Mouse (Mus musculus): ENCODE results near the gene Syt1. TPM values are rescaled to one million over a fixed set of nuclear protein-coding genes. Genes with fewer than 3 reads are reported as not detected.

Syt1 gene
- polyA plus RNA-seq, 1 experiment from 2014 or later: 1.0 TPM

DNA sequence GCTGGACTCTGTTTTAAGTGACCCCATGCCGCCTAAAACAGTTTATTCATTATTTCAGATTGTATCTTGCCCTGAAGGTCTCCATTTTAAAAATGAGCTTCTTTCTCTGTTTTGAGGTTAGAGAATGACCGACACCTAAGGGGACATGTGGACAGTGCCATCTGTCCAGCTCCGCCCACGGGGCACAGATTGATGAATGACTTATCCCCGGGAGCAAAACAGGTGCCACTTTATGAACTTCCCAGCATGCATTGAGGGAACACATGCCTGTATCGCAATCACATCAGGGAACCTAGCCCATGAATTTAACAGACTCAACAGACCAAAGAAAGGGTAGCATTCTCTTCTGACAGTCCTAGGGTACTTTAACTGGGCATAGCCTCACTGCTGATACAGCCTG is 188.5 kb downstream of the Syt1 start:
- ATAC-seq (ENCODE audit: low FRiP score, low TSS enrichment): no peak
- Histone ChIP-seq H3K9ac (ENCODE audit: low read depth, low read length) (no peak overlapping the region), H3K9me3 (ENCODE audit: control insufficient read depth, low read length) (no peaks in the 10 kb centered on the region), H3K4me3 (ENCODE audit: low read length) (no peak overlapping the region), H3K27ac (ENCODE audit: low read depth, low read length) (no peak overlapping the region), H3K36me3 (ENCODE audit: control insufficient read depth, insufficient read depth, low read length) (no peaks in the 10 kb centered on the region), H3K4me2 (replicated peaks; ENCODE audit: low read depth, low read length) (no peak overlapping the region), H3K4me1 (ENCODE audit: control insufficient read depth, insufficient read depth, low read length) (no peaks in the 10 kb centered on the region), H3K27me3 (ENCODE audit: control insufficient read depth, insufficient read depth, low read length) (no peaks in the 10 kb centered on the region)
- WGBS: 90% methylated on average over 6 of the region's 6 CpGs

DNA sequence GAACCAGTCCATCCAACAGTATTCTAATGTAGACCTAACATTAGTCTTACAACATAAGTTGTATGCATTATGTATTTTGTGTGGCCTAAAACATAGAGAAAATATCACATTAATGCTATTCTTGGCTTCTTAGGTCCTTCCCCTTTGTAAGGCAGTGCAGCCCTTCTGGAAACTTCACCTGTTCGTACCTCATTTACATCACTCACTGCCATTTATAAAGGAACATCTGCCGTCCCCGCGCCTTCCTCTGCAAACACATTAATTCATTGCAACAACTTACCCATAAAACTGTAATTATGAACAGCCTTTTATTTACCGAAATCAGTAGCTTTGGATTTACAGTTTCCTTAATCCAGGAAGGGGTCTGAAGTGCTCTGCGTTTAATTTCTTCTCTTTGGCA is 195.4 kb downstream of the Syt1 start:
- WGBS: 70% methylated on average over 6 of the region's 6 CpGs
- Histone ChIP-seq H3K9me3 (ENCODE audit: control insufficient read depth, low read length) (no peaks in the 10 kb centered on the region), H3K4me3 (ENCODE audit: low read length) (no peak overlapping the region), H3K36me3 (ENCODE audit: control insufficient read depth, insufficient read depth, low read length) (no peaks in the 10 kb centered on the region), H3K27me3 (ENCODE audit: control insufficient read depth, insufficient read depth, low read length) (no peaks in the 10 kb centered on the region), H3K4me1 (ENCODE audit: control insufficient read depth, insufficient read depth, low read length) (no peaks in the 10 kb centered on the region), H3K4me2 (replicated peaks; ENCODE audit: low read depth, low read length) (no peak overlapping the region), H3K9ac (ENCODE audit: low read depth, low read length) (no peak overlapping the region), H3K27ac (ENCODE audit: low read depth, low read length) (no peak overlapping the region)
- ATAC-seq (ENCODE audit: low FRiP score, low TSS enrichment): no peak

DNA sequence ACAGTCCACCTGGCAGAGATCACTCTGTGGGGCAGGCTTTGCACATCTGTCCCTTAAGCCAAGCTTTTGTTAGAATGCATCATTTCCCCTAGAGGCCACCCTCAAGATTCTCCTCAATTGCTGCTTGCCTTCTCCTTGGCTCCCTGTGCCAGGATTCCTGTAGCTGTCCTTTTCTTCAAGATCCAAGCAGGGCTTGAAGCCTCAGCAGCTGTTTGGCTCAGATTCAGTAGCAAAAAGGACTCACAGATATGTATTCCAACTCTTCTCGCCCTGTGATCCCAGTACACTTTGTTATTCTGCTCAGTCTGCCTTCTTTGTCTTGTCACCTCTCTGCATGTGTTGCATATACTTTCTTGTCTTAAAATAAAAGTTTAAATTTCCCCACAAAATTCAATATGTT is 206.4 kb downstream of the Syt1 start:
- no peak overlapping the region for H3K27ac ChIP-seq (ENCODE audit: low read depth, low read length)
- H3K27me3 ChIP-seq (ENCODE audit: control insufficient read depth, insufficient read depth, low read length): no peaks in the 10 kb centered on the region
- H3K4me3 ChIP-seq (ENCODE audit: low read length): no peak overlapping the region
- H3K4me2 ChIP-seq (replicated peaks; ENCODE audit: low read depth, low read length): no peak overlapping the region
- H3K9ac ChIP-seq (ENCODE audit: low read depth, low read length): no peak overlapping the region
- ATAC-seq (ENCODE audit: low FRiP score, low TSS enrichment): no peak
- H3K4me1 ChIP-seq (ENCODE audit: control insufficient read depth, insufficient read depth, low read length): no peaks in the 10 kb centered on the region
- H3K36me3 ChIP-seq (ENCODE audit: control insufficient read depth, insufficient read depth, low read length): no peaks in the 10 kb centered on the region
- H3K9me3 ChIP-seq (ENCODE audit: control insufficient read depth, low read length): no peaks in the 10 kb centered on the region
- WGBS: 88% methylated on average over 1 of the region's 1 CpGs

DNA sequence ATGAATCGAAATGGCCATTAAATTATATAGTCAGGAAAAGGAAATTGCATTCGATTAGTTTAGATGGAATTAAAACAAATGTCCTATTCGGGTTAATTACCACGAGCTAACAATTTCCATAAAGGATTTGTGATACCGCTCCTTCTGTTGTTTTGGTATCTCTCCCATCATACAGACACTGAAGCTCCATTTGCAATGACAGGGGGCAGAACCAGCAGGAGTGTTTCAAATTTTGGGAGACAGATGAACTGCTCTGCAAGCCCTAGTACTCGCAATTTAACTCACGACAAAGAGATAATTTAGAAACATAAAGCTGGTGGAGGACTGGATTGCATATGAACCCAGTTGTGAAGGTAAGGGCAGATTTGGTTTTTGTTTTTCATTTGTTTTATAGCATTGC is 210.0 kb downstream of the Syt1 start:
- no peak for ATAC-seq (ENCODE audit: low FRiP score, low TSS enrichment)
- Histone ChIP-seq H3K4me3 (ENCODE audit: low read length) (no peak overlapping the region), H3K9ac (ENCODE audit: low read depth, low read length) (no peak overlapping the region), H3K36me3 (ENCODE audit: control insufficient read depth, insufficient read depth, low read length) (no peaks in the 10 kb centered on the region), H3K9me3 (ENCODE audit: control insufficient read depth, low read length) (no peaks in the 10 kb centered on the region), H3K4me1 (ENCODE audit: control insufficient read depth, insufficient read depth, low read length) (no peaks in the 10 kb centered on the region), H3K27ac (ENCODE audit: low read depth, low read length) (no peak overlapping the region), H3K4me2 (replicated peaks; ENCODE audit: low read depth, low read length) (no peak overlapping the region), H3K27me3 (ENCODE audit: control insufficient read depth, insufficient read depth, low read length) (no peaks in the 10 kb centered on the region)
- 89% methylated on average over 7 of the region's 7 CpGs for WGBS

DNA sequence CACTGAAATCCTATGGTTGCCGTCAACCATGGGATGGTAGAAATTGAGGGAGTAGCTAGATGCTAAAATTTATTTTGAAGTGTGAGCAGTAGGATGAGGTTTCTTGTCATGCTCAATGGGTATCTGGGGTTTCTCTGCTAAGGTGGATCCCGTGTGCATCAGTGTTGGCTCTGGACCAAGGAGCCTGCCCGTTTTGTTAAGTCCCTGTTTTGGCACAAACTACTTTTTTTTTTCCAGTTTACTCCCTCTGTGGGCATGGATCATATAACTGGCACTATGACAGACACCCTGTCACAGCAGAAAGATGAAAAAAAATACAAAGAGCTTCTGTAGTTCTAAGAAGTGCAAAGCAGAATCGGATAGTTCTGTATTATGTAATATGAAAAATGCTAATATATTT is 212.0 kb downstream of the Syt1 start:
- no peak overlapping the region for H3K9ac ChIP-seq (ENCODE audit: low read depth, low read length)
- no peaks in the 10 kb centered on the region for H3K27me3 ChIP-seq (ENCODE audit: control insufficient read depth, insufficient read depth, low read length)
- WGBS: 80% methylated on average over 4 of the region's 4 CpGs
- no peak for ATAC-seq (ENCODE audit: low FRiP score, low TSS enrichment)
- no peak overlapping the region for H3K27ac ChIP-seq (ENCODE audit: low read depth, low read length)
- H3K4me2 ChIP-seq (replicated peaks; ENCODE audit: low read depth, low read length): no peak overlapping the region
- H3K4me1 ChIP-seq (ENCODE audit: control insufficient read depth, insufficient read depth, low read length): no peaks in the 10 kb centered on the region
- no peaks in the 10 kb centered on the region for H3K9me3 ChIP-seq (ENCODE audit: control insufficient read depth, low read length)
- no peak overlapping the region for H3K4me3 ChIP-seq (ENCODE audit: low read length)
- no peaks in the 10 kb centered on the region for H3K36me3 ChIP-seq (ENCODE audit: control insufficient read depth, insufficient read depth, low read length)

DNA sequence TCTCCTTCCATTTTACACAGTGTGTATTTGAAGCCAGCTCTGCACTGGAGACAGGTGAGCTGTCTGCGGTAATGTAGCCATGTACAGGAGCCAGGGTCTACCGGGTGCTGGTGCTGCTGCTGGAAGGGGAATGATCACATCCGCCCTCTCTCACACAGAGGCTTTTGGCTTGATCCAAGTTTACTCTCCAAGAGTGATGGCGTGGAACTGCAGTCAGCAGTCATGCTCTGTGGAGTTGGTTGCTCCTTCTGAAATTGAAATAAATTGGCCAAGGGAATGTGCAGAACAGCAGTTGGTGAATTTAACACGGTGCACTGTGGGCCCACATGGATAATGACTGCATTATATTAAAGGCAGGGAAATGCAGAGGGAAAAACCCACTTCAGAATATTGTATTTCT is 228.0 kb downstream of the Syt1 start:
- no peak for ATAC-seq (ENCODE audit: low FRiP score, low TSS enrichment)
- no peaks in the 10 kb centered on the region for H3K27me3 ChIP-seq (ENCODE audit: control insufficient read depth, insufficient read depth, low read length)
- H3K27ac ChIP-seq (ENCODE audit: low read depth, low read length): no peak overlapping the region
- H3K9me3 ChIP-seq (ENCODE audit: control insufficient read depth, low read length): no peaks in the 10 kb centered on the region
- no peaks in the 10 kb centered on the region for H3K36me3 ChIP-seq (ENCODE audit: control insufficient read depth, insufficient read depth, low read length)
- H3K9ac ChIP-seq (ENCODE audit: low read depth, low read length): no peak overlapping the region
- H3K4me2 ChIP-seq (replicated peaks; ENCODE audit: low read depth, low read length): no peak overlapping the region
- H3K4me3 ChIP-seq (ENCODE audit: low read length): no peak overlapping the region
- H3K4me1 ChIP-seq (ENCODE audit: control insufficient read depth, insufficient read depth, low read length): no peaks in the 10 kb centered on the region
- 86% methylated on average over 5 of the region's 5 CpGs for WGBS

DNA sequence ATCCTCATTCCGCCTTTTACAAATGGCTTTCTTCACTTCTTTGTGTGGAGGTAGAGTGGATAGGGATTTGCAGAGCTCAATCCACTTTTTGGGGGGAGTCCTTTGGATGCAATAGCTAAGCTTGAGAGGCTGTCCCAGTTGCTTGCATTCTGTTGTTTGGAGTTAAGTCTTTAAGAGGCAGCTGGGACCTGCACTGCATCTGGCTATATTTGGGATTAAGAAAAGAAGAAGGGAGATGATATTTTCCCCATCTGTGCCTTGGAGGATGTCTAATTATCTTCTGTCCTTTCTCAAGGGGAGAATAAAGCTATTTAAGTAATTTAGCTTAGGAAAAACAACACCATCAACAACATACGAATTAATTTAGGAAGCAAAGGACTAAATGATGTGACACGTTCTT is 230.2 kb downstream of the Syt1 start:
- no peak overlapping the region for H3K9ac ChIP-seq (ENCODE audit: low read depth, low read length)
- no peak for ATAC-seq (ENCODE audit: low FRiP score, low TSS enrichment)
- H3K4me1 ChIP-seq (ENCODE audit: control insufficient read depth, insufficient read depth, low read length): no peaks in the 10 kb centered on the region
- H3K27me3 ChIP-seq (ENCODE audit: control insufficient read depth, insufficient read depth, low read length): no peaks in the 10 kb centered on the region
- WGBS: 80% methylated on average over 3 of the region's 3 CpGs
- no peaks in the 10 kb centered on the region for H3K36me3 ChIP-seq (ENCODE audit: control insufficient read depth, insufficient read depth, low read length)
- no peak overlapping the region for H3K4me2 ChIP-seq (replicated peaks; ENCODE audit: low read depth, low read length)
- no peaks in the 10 kb centered on the region for H3K9me3 ChIP-seq (ENCODE audit: control insufficient read depth, low read length)
- no peak overlapping the region for H3K27ac ChIP-seq (ENCODE audit: low read depth, low read length)
- no peak overlapping the region for H3K4me3 ChIP-seq (ENCODE audit: low read length)

DNA sequence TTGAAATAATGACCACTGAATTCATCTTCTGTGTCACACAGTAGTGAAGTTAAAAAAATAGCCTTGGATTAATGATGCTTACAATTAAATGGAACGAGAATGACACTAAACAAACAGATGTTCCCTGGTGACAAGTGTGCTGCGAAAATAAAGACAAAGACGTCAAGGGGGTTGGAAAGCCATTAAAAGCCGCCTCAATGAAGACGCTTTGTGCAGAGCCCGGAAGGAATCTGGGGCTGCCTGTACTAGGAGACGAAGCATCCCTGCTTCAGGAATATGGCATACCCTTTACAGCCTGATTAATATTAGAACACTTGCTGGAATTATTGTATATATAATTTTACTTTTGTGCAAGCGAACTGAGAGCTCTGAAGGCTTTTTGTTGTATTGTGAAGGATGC is 234.0 kb downstream of the Syt1 start:
- no peaks in the 10 kb centered on the region for H3K36me3 ChIP-seq (ENCODE audit: control insufficient read depth, insufficient read depth, low read length)
- H3K4me3 ChIP-seq (ENCODE audit: low read length): no peak overlapping the region
- H3K4me2 ChIP-seq (replicated peaks; ENCODE audit: low read depth, low read length): no peak overlapping the region
- no peak overlapping the region for H3K27ac ChIP-seq (ENCODE audit: low read depth, low read length)
- no peak overlapping the region for H3K9ac ChIP-seq (ENCODE audit: low read depth, low read length)
- no peaks in the 10 kb centered on the region for H3K27me3 ChIP-seq (ENCODE audit: control insufficient read depth, insufficient read depth, low read length)
- H3K4me1 ChIP-seq (ENCODE audit: control insufficient read depth, insufficient read depth, low read length): no peaks in the 10 kb centered on the region
- ATAC-seq (ENCODE audit: low FRiP score, low TSS enrichment): no peak
- 30% methylated on average over 8 of the region's 8 CpGs for WGBS
- H3K9me3 ChIP-seq (ENCODE audit: control insufficient read depth, low read length): no peaks in the 10 kb centered on the region

DNA sequence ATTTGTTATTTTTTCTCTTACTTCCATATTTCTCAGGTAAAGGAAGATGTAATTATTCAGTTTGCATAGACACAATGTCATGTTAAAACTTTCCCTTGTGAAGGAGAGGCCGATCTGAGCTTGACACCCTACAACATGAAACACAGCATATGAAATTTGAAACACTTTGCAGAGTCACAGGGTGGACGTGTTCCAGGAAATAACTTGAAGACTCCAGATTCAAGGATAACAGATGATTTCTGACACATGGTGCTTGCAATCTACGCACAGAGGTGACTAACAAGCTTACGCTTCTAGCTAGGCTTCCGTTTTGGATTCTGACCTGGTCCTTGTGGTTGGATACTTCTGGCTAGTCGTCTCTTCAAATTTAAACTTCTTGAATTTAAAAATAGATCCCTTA is 239.7 kb downstream of the Syt1 start:
- Histone ChIP-seq H3K36me3 (ENCODE audit: control insufficient read depth, insufficient read depth, low read length) (no peaks in the 10 kb centered on the region), H3K4me3 (ENCODE audit: low read length) (no peak overlapping the region), H3K27ac (ENCODE audit: low read depth, low read length) (no peak overlapping the region), H3K4me1 (ENCODE audit: control insufficient read depth, insufficient read depth, low read length) (no peaks in the 10 kb centered on the region), H3K9me3 (ENCODE audit: control insufficient read depth, low read length) (no peaks in the 10 kb centered on the region), H3K27me3 (ENCODE audit: control insufficient read depth, insufficient read depth, low read length) (no peaks in the 10 kb centered on the region), H3K9ac (ENCODE audit: low read depth, low read length) (no peak overlapping the region), H3K4me2 (replicated peaks; ENCODE audit: low read depth, low read length) (no peak overlapping the region)
- ATAC-seq (ENCODE audit: low FRiP score, low TSS enrichment): no peak
- whole genome bisulfite sequencing: 76% methylated on average over 6 of the region's 6 CpGs

DNA sequence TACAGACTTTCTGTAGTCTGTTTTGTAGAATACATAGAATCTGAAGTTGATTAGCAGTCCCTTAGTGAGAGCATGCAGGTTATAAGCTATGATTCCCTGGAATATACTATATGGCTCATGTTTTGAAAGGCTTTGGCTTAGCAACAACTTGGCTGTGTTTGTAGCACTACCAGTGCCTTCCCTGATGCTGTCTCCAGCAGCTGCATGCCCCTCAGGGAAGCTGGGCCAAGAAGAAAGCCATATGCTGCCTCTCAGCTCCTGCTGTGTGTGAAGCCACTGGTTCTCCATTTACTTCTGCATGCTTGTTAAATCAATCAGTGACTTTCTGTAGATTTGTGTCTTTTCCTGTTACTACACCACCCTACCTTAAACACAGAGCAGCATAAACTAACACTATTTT is 245.2 kb downstream of the Syt1 start:
- Histone ChIP-seq H3K4me3 (ENCODE audit: low read length) (no peak overlapping the region), H3K9me3 (ENCODE audit: control insufficient read depth, low read length) (no peaks in the 10 kb centered on the region), H3K4me1 (ENCODE audit: control insufficient read depth, insufficient read depth, low read length) (no peaks in the 10 kb centered on the region), H3K4me2 (replicated peaks; ENCODE audit: low read depth, low read length) (no peak overlapping the region), H3K36me3 (ENCODE audit: control insufficient read depth, insufficient read depth, low read length) (no peaks in the 10 kb centered on the region), H3K27ac (ENCODE audit: low read depth, low read length) (no peak overlapping the region), H3K9ac (ENCODE audit: low read depth, low read length) (no peak overlapping the region), H3K27me3 (ENCODE audit: control insufficient read depth, insufficient read depth, low read length) (no peaks in the 10 kb centered on the region)
- ATAC-seq (ENCODE audit: low FRiP score, low TSS enrichment): no peak
